8 mouse cellular contexts compared by ENCODE assay signal in genomic region chr12:103532020-103532648, GRCm38 (mm10). TPM values are rescaled to one million over a fixed set of nuclear protein-coding genes. Genes with fewer than 3 reads are reported as not detected.
DNase-seq lines count a peak whose midpoint lies in the region; ATAC-seq and TF ChIP-seq lines count a peak whose summit lies in the region.

Gene Ppp4r4, plus strand, starts transcription at chr12:103532283.

- peak within 1 kb of the TSS; percentile 66 for H3K4me2 ChIP-seq in hindbrain, postnatal 0 days (ENCODE audit: low read depth, low read length)

- TF ChIP-seq CTCF in cortical plate, adult 2 months (IDR thresholded peaks at IDR 0.05; ENCODE audit: extremely low read depth, insufficient read depth, low read length), result no peak
- TF ChIP-seq CTCF in hindbrain, postnatal 0 days (IDR thresholded peaks at IDR 0.05; ENCODE audit: low read depth), result no peak

- peak; percentile 96 for ATAC-seq in hindbrain, postnatal 0 days

- peak within 1 kb of the TSS; percentile 40; the same call in 1 of the 2 replicates for H3K27ac ChIP-seq in cortical plate, adult 2 months (ENCODE audit: insufficient read depth, low read length)
- H3K27ac ChIP-seq in hindbrain, postnatal 0 days, result peak within 1 kb of the TSS; percentile 57; the same call in 1 of the 2 replicates

- peak; percentile 28; the same call in 1 of the 2 replicates for TF ChIP-seq POLR2A in cortical plate, adult 2 months (IDR thresholded peaks at IDR 0.05; ENCODE audit: extremely low read depth, insufficient read depth, low read length)

- peak; percentile 98 for DNase-seq in ZHBTc4 (ENCODE audit: low read depth, low spot score)
- peak; percentile 92 to 93 for DNase-seq in gastrocnemius, adult 8-10 months (ENCODE audit: low spot score in 2 of 2)
- peak; percentile 97 for DNase-seq in hindbrain, postnatal 0 days (ENCODE audit: low spot score)
- peak; percentile 92 to 96 for DNase-seq in left cerebral cortex, adult 18-20 months (ENCODE audit: low spot score in 2 of 2)
- DNase-seq in lung, postnatal 4 days, result peak; percentile 95 to 97
- DNase-seq in retina, postnatal 7 days (ENCODE audit: low read depth, low spot score), result peak; percentile 93
- DNase-seq in urinary bladder, adult 18-20 months (ENCODE audit: low spot score in 2 of 2), result peak; percentile 84 to 90

- peak within 1 kb of the TSS; percentile 82 for H3K4me3 ChIP-seq in cortical plate, adult 2 months (ENCODE audit: insufficient read depth, low read length)
- H3K4me3 ChIP-seq in hindbrain, postnatal 0 days (ENCODE audit: low read length), result peak within 1 kb of the TSS; percentile 63

- H3K36me3 ChIP-seq in hindbrain, postnatal 0 days (ENCODE audit: insufficient read depth, low read length), result no peaks in the 10 kb centered on the region

- WGBS in hindbrain, postnatal 0 days, result under 1% methylated on average over 50 of the region's 74 CpGs

- H3K9me3 ChIP-seq in hindbrain, postnatal 0 days (ENCODE audit: low read length), result no peaks in the 10 kb centered on the region

- no peaks in the 10 kb centered on the region for H3K27me3 ChIP-seq in hindbrain, postnatal 0 days (ENCODE audit: insufficient read depth, low read length)

- no peaks in the 10 kb centered on the region for H3K4me1 ChIP-seq in cortical plate, adult 2 months (ENCODE audit: control insufficient read depth, insufficient read depth, low read length)
- H3K4me1 ChIP-seq in hindbrain, postnatal 0 days (ENCODE audit: insufficient read depth, low read length), result no peaks in the 10 kb centered on the region

- H3K9ac ChIP-seq in hindbrain, postnatal 0 days (replicated peaks; ENCODE audit: low read length), result peak within 1 kb of the TSS; percentile 71

RNA-seq across cellular contexts. Expression of gene Ppp4r4, which starts in this region (rescaled TPM):
- 16.0 and 16.9 TPM in 2 replicates for polyA plus RNA-seq in cortical plate, adult 2 months (2012; rRNA removed)
- 1 to 10 TPM in 1 of 4 experiments, under 1 TPM in 3; 0.11 to 1.2 (median 0.17) TPM for total RNA-seq in gastrocnemius, adult 8-10 months (2022)
- 6.6 and 6.7 TPM in 2 replicates for total RNA-seq in hindbrain, postnatal 0 days (2014; rRNA removed)
- polyA plus RNA-seq in hindbrain, postnatal 0 days (2015; fragmentation: Nextera tagmentation; extraction: Ambion mirVana), result 3.0 and 3.6 TPM in 2 replicates
- total RNA-seq in left cerebral cortex, adult 18-20 months (2021), result 10 to 100 TPM; 26.7 to 28.5 TPM

Comparison
In these comparisons a context has a peak if more than half of its experiments do, and no peak if none do; other contexts are left out.
1. Peak in every context shown above with its lines: DNase-seq, ATAC-seq, H3K4me3 ChIP-seq and H3K27ac ChIP-seq.